Mouse (Mus musculus) small intestine, adult 2 months (tissue): ENCODE data around the gene Sipa1l2.

ENCODE experiments used
- CTCF ChIP-seq: fragments of 200-500 bp; IDR thresholded peaks from 2 replicates; pipeline ENCODE4 v1.5.1; 2012; ENCODE audit warnings: low read depth, mild to moderate bottlenecking, control low read depth, inconsistent platforms, low read length, moderate library complexity, mixed read lengths; ENCODE audit not compliant: insufficient replicate concordance, insufficient read length; ENCODE audit errors: extremely low read depth
- POLR2A ChIP-seq: fragments of 200-500 bp; IDR thresholded peaks from 2 replicates; pipeline ENCODE4 v1.6.1; 2012; ENCODE audit warnings: low read depth, mild to moderate bottlenecking, control low read depth, inconsistent platforms, low read length, moderate library complexity

GRCm38 (mm10) chr8:125485715-125486114 is 83.9 kb downstream of the Sipa1l2 start:
- TF ChIP-seq CTCF = no peak
- no peak for TF ChIP-seq POLR2A
